Mouse (Mus musculus): ENCODE data around the gene Gm525. TPM values are rescaled to one million over a fixed set of nuclear protein-coding genes. Genes with fewer than 3 reads are reported as not detected.
"Not testable (repeated sequence)": the region's sequence is repeated elsewhere in the genome, so short reads cannot be mapped to it uniquely, and the experiment has no call there.

Gene Gm525
- polyA plus RNA-seq, 1 experiment: 0.56 TPM

- TF ChIP-seq CTCF (IDR thresholded peaks at IDR 0.05; ENCODE audit: borderline replicate concordance, extremely low read depth, insufficient read depth, insufficient read length) (no peak), POLR2A (IDR thresholded peaks at IDR 0.05; ENCODE audit: borderline replicate concordance, extremely low read depth, insufficient read depth, insufficient read length, poor library complexity, severe bottlenecking) (no peak)
- no peak for DNase-seq (ENCODE audit: low read depth)
Observed at GRCm38 (mm10) chr11:89043046-89043445, 30.6 kb upstream of the Gm525 start.

- not testable (repeated sequence) for DNase-seq (ENCODE audit: low read depth)
Observed at GRCm38 (mm10) chr11:89045501-89045900, 28.1 kb upstream of the Gm525 start.

- TF ChIP-seq CTCF (IDR thresholded peaks at IDR 0.05; ENCODE audit: borderline replicate concordance, extremely low read depth, insufficient read depth, insufficient read length): no peak
- TF ChIP-seq POLR2A (IDR thresholded peaks at IDR 0.05; ENCODE audit: borderline replicate concordance, extremely low read depth, insufficient read depth, insufficient read length, poor library complexity, severe bottlenecking): no peak
Observed at GRCm38 (mm10) chr11:89046021-89046420, 27.6 kb upstream of the Gm525 start.

GRCm38 (mm10) chr11:89051767-89052166 lies 21.9 kb upstream of the Gm525 start:
- TF ChIP-seq CTCF (IDR thresholded peaks at IDR 0.05; ENCODE audit: borderline replicate concordance, extremely low read depth, insufficient read depth, insufficient read length) (no peak), POLR2A (IDR thresholded peaks at IDR 0.05; ENCODE audit: borderline replicate concordance, extremely low read depth, insufficient read depth, insufficient read length, poor library complexity, severe bottlenecking) (no peak)
- no peak for DNase-seq (ENCODE audit: low read depth)

More at GRCm38 (mm10) chr11:89046021-89046420, 27.6 kb upstream of the Gm525 start:
- DNase-seq (ENCODE audit: low read depth): no peak

GRCm38 (mm10) chr11:89055931-89056690 lies 17.5 kb upstream of the Gm525 start:
- TF ChIP-seq POLR2A (IDR thresholded peaks at IDR 0.05; ENCODE audit: borderline replicate concordance, extremely low read depth, insufficient read depth, insufficient read length, poor library complexity, severe bottlenecking): no peak
- TF ChIP-seq CTCF (IDR thresholded peaks at IDR 0.05; ENCODE audit: borderline replicate concordance, extremely low read depth, insufficient read depth, insufficient read length): no peak
- no peak for DNase-seq (ENCODE audit: low read depth)

- DNase-seq (ENCODE audit: low read depth): no peak
- TF ChIP-seq POLR2A (IDR thresholded peaks at IDR 0.05; ENCODE audit: borderline replicate concordance, extremely low read depth, insufficient read depth, insufficient read length, poor library complexity, severe bottlenecking) (no peak), CTCF (IDR thresholded peaks at IDR 0.05; ENCODE audit: borderline replicate concordance, extremely low read depth, insufficient read depth, insufficient read length) (peak; percentile 48)
Observed at GRCm38 (mm10) chr11:89058515-89059270, 14.9 kb upstream of the Gm525 start.

GRCm38 (mm10) chr11:89059919-89060422 lies 13.7 kb upstream of the Gm525 start:
- TF ChIP-seq POLR2A (IDR thresholded peaks at IDR 0.05; ENCODE audit: borderline replicate concordance, extremely low read depth, insufficient read depth, insufficient read length, poor library complexity, severe bottlenecking): no peak
- TF ChIP-seq CTCF (IDR thresholded peaks at IDR 0.05; ENCODE audit: borderline replicate concordance, extremely low read depth, insufficient read depth, insufficient read length): no peak
- peak; percentile 75 for DNase-seq (ENCODE audit: low read depth)

GRCm38 (mm10) chr11:89060423-89061089 lies 13.1 kb upstream of the Gm525 start:
- peak; percentile 96 for DNase-seq (ENCODE audit: low read depth)
- TF ChIP-seq POLR2A (IDR thresholded peaks at IDR 0.05; ENCODE audit: borderline replicate concordance, extremely low read depth, insufficient read depth, insufficient read length, poor library complexity, severe bottlenecking): peak; percentile 72
- TF ChIP-seq CTCF (IDR thresholded peaks at IDR 0.05; ENCODE audit: borderline replicate concordance, extremely low read depth, insufficient read depth, insufficient read length): no peak

- DNase-seq (ENCODE audit: low read depth): peak; percentile 12
- no peak for TF ChIP-seq POLR2A (IDR thresholded peaks at IDR 0.05; ENCODE audit: borderline replicate concordance, extremely low read depth, insufficient read depth, insufficient read length, poor library complexity, severe bottlenecking)
Observed at GRCm38 (mm10) chr11:89061362-89061761, 12.3 kb upstream of the Gm525 start.

GRCm38 (mm10) chr11:89064312-89064711 lies 9.3 kb upstream of the Gm525 start:
- no peak for DNase-seq (ENCODE audit: low read depth)
- TF ChIP-seq CTCF (IDR thresholded peaks at IDR 0.05; ENCODE audit: borderline replicate concordance, extremely low read depth, insufficient read depth, insufficient read length) (no peak), POLR2A (IDR thresholded peaks at IDR 0.05; ENCODE audit: borderline replicate concordance, extremely low read depth, insufficient read depth, insufficient read length, poor library complexity, severe bottlenecking) (no peak)

- DNase-seq (ENCODE audit: low read depth): no peak
- TF ChIP-seq POLR2A (IDR thresholded peaks at IDR 0.05; ENCODE audit: borderline replicate concordance, extremely low read depth, insufficient read depth, insufficient read length, poor library complexity, severe bottlenecking) (no peak), CTCF (IDR thresholded peaks at IDR 0.05; ENCODE audit: borderline replicate concordance, extremely low read depth, insufficient read depth, insufficient read length) (peak; percentile 19; the same call in 1 of the 2 replicates)
Observed at GRCm38 (mm10) chr11:89065297-89065696, 8.3 kb upstream of the Gm525 start.
